Mouse (Mus musculus) stomach, postnatal 0 days (tissue): Measurements from ENCODE around the gene Btf3l4. TPM values are rescaled to one million over a fixed set of nuclear protein-coding genes. Genes with fewer than 3 reads are reported as not detected.

Source experiments
- ATAC-seq: fragments of 200-750 bp; cut with Nextera tagmentation; 2 replicates; pipeline ENCODE4 v1.8.0; 2017; ENCODE audit not compliant: low FRiP score, low TSS enrichment
- DNase-seq: peaks from one replicate; pipeline ENCODE4 v3.0.0-alpha.2; 2016; ENCODE audit warnings: low spot score
- H3K27ac ChIP-seq: fragments of 300-500 bp; sonication (generic); replicated peaks from 2 replicates; pipeline ENCODE4 v1.5.1; 2014; ENCODE audit warnings: mild to moderate bottlenecking, control low read depth
- H3K27me3 ChIP-seq: fragments of 300-500 bp; sonication (generic); 2 replicates; pipeline ENCODE4 v1.6.1; 2014; ENCODE audit warnings: low read length; ENCODE audit not compliant: control insufficient read depth, insufficient read depth
- H3K36me3 ChIP-seq: fragments of 300-500 bp; sonication (generic); 2 replicates; pipeline ENCODE4 v1.6.1; 2014; ENCODE audit warnings: low read length, mixed read lengths; ENCODE audit not compliant: control insufficient read depth, insufficient read depth
- H3K4me1 ChIP-seq: fragments of 300-500 bp; sonication (generic); replicated peaks from 2 replicates; pipeline ENCODE4 v1.6.1; 2014; ENCODE audit warnings: antibody characterized with exemption; ENCODE audit not compliant: control insufficient read depth, insufficient read depth
- H3K4me2 ChIP-seq: fragments of 300-500 bp; sonication (generic); replicated peaks from 2 replicates; pipeline ENCODE4 v1.6.1; 2014; ENCODE audit warnings: low read depth, mild to moderate bottlenecking, control low read depth, moderate library complexity
- H3K4me3 ChIP-seq: fragments of 300-500 bp; sonication (generic); 2 replicates; pipeline ENCODE4 v1.5.1; 2014; ENCODE audit warnings: low read depth, low read length, control low read depth
- H3K9ac ChIP-seq: fragments of 300-500 bp; sonication (generic); 2 replicates; pipeline ENCODE4 v1.6.1; 2014; ENCODE audit warnings: mild to moderate bottlenecking, low read length, control low read depth, mixed read lengths
- H3K9me3 ChIP-seq: fragments of 300-500 bp; sonication (generic); 2 replicates; pipeline ENCODE4 v1.6.1; 2016; ENCODE audit warnings: low read length; ENCODE audit not compliant: control insufficient read depth
- CTCF ChIP-seq: IDR thresholded peaks from 2 replicates; pipeline ENCODE4 v1.5.1; 2016; ENCODE audit warnings: antibody characterized with exemption, low read depth, mild to moderate bottlenecking, moderate library complexity
- EP300 ChIP-seq: optimal IDR thresholded peaks from 2 replicates; pipeline ENCODE3; 2016; ENCODE audit warnings: antibody characterized with exemption
- WGBS: fragments of 180-500 bp; shearing (Covaris S2); extraction: QIAGEN DNeasy Blood & Tissue Kit; methylation state at CpG from one replicate; pipeline ENCODE4 v1.1.7; 2014; 5-methylcytosine and 5-hydroxymethylcytosine counted together
- polyA plus RNA-seq: library from polyadenylated mRNA; unstranded; fragments of >200 nt; fragmentation: Nextera tagmentation; extraction: Ambion mirVana; gene quantifications from 2 replicates; pipeline ENCODE4 v1.2.1, GENCODE M21; 2015

Btf3l4 gene
- polyA plus RNA-seq, 1 experiment from 2014 or later: 114 TPM

GRCm38 (mm10) chr4:108789258-108789936 is 44.0 kb downstream of the Btf3l4 start:
- Histone ChIP-seq H3K27ac (no peak overlapping the region), H3K9ac (no peak overlapping the region), H3K4me2 (no peak overlapping the region), H3K4me3 (no peak overlapping the region), H3K9me3 (no peaks in the 10 kb centered on the region), H3K27me3 (no peaks in the 10 kb centered on the region), H3K4me1 (no peaks in the 10 kb centered on the region), H3K36me3 (no peaks in the 10 kb centered on the region)
- 51% methylated on average over 6 of the region's 6 CpGs for WGBS
- DNase-seq: no peak
- TF ChIP-seq EP300: no peak
- TF ChIP-seq CTCF: peak; percentile 40
- ATAC-seq: peak; percentile 49; the same call in 1 of the 2 replicates

- DNase-seq: no peak
- Histone ChIP-seq H3K27me3 (no peaks in the 10 kb centered on the region), H3K4me2 (no peak overlapping the region), H3K9ac (no peak overlapping the region), H3K36me3 (no peaks in the 10 kb centered on the region), H3K4me1 (no peaks in the 10 kb centered on the region), H3K4me3 (no peak overlapping the region), H3K27ac (no peak overlapping the region; the same call in 1 of the 2 replicates), H3K9me3 (no peaks in the 10 kb centered on the region)
- TF ChIP-seq EP300: no peak
- TF ChIP-seq CTCF: no peak
- 30% methylated on average over 8 of the region's 8 CpGs for WGBS
- ATAC-seq: no peak
Observed at GRCm38 (mm10) chr4:108782421-108783085, 50.9 kb downstream of the Btf3l4 start.

GRCm38 (mm10) chr4:108781596-108781995 is 51.8 kb downstream of the Btf3l4 start:
- no peak for ATAC-seq
- no peak for DNase-seq
- H3K4me3 ChIP-seq: no peak overlapping the region
- no peaks in the 10 kb centered on the region for H3K36me3 ChIP-seq
- TF ChIP-seq CTCF: no peak
- TF ChIP-seq EP300: no peak
- no peak overlapping the region for H3K9ac ChIP-seq
- 49% methylated on average over 3 of the region's 3 CpGs for WGBS
- H3K4me2 ChIP-seq: peak overlapping the region; percentile 80; the same call in 1 of the 2 replicates
- peak overlapping the region; percentile 97; the same call in 1 of the 2 replicates for H3K27ac ChIP-seq
- no peaks in the 10 kb centered on the region for H3K27me3 ChIP-seq
- no peaks in the 10 kb centered on the region for H3K9me3 ChIP-seq
- H3K4me1 ChIP-seq: no peaks in the 10 kb centered on the region

GRCm38 (mm10) chr4:108780864-108781205 is 52.6 kb downstream of the Btf3l4 start:
- H3K27me3 ChIP-seq: no peaks in the 10 kb centered on the region
- H3K36me3 ChIP-seq: no peaks in the 10 kb centered on the region
- under 1% methylated on average over 18 of the region's 20 CpGs for WGBS
- no peak for ATAC-seq
- DNase-seq: no peak
- TF ChIP-seq CTCF (no peak), EP300 (no peak)
- peak overlapping the region; percentile 93 for H3K4me3 ChIP-seq
- peak overlapping the region; percentile 98 for H3K9ac ChIP-seq
- peak overlapping the region; percentile 97 for H3K27ac ChIP-seq
- no peaks in the 10 kb centered on the region for H3K9me3 ChIP-seq
- H3K4me2 ChIP-seq: peak overlapping the region; percentile 80
- no peaks in the 10 kb centered on the region for H3K4me1 ChIP-seq

- WGBS: under 1% methylated on average over 88 of the region's 111 CpGs
- Histone ChIP-seq H3K27me3 (no peaks in the 10 kb centered on the region), H3K9me3 (no peaks in the 10 kb centered on the region), H3K4me3 (peak within 1 kb of the TSS; percentile 93), H3K36me3 (no peaks in the 10 kb centered on the region), H3K4me2 (peak within 1 kb of the TSS; percentile 80), H3K4me1 (no peaks in the 10 kb centered on the region), H3K9ac (peak within 1 kb of the TSS; percentile 98), H3K27ac (peak within 1 kb of the TSS; percentile 97)
- TF ChIP-seq EP300 (no peak), CTCF (peak; percentile 63)
- DNase-seq (peak; percentile 86), ATAC-seq (peak; percentile 95)
Observed at GRCm38 (mm10) chr4:108780057-108780863, 53.2 kb downstream of the Btf3l4 start, which contains the start of gene Zfyve9. Gene Zfyve9, minus strand, starts transcription at chr4:108780798.

- no peak for TF ChIP-seq CTCF
- TF ChIP-seq EP300: no peak
- H3K27ac ChIP-seq: peak overlapping the region; percentile 97
- H3K4me2 ChIP-seq: peak overlapping the region; percentile 80
- no peaks in the 10 kb centered on the region for H3K27me3 ChIP-seq
- H3K4me3 ChIP-seq: peak overlapping the region; percentile 93
- ATAC-seq (no peak), DNase-seq (no peak)
- no peaks in the 10 kb centered on the region for H3K4me1 ChIP-seq
- 0% methylated on average over 7 of the region's 7 CpGs for WGBS
- H3K9ac ChIP-seq: peak overlapping the region; percentile 98
- H3K9me3 ChIP-seq: no peaks in the 10 kb centered on the region
- H3K36me3 ChIP-seq: no peaks in the 10 kb centered on the region
Observed at GRCm38 (mm10) chr4:108779763-108780056, 53.7 kb downstream of the Btf3l4 start.
